8 mouse cellular contexts compared by ENCODE assay signal in the genomic region with DNA sequence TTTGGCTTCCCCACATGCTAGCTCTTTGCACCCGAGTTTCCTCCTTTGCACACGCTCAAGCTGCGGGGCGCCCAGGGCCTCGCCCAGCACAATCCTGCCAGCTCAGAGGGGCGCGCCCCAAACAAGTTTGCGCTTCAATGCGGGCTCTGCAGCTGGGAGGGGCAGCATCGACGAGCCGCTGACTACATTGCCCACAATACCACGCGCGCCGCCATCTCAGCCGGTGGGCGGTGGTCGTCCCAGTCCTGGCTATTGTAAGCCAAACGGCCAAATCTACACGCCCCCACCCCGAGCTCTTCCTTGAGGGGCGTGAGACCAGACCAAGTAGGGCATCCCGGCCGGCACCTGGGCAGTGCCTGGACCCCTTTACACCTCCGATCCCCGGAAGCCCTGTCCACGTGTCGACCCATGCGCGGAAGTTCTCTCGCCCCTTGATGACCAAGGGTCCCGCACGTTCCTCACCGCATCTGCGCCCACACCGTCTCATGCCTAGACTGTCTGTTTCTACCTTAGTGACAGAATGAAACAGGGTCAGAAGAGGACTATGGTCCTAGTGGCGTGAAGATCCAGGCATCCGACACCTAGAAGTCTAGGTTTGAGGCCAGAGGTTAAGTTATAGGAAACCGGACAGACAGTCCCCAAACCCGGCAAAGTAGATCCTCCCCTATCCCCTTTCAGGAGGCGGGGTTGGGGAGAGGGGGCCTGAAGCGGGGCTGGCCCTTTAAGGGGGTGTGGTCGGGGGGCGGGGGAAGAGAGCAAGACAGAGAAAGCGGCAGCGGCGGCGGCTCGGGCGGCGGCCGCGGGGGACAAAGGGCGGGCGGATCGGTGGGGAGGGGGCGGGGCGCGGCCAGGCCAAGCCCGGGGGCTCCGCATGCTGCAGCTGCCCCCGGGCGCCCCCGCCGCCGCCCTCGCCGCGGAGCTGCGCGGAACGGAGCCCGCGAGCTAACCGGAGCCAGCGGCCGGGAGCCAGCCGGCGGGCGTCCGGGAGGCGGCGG. TPM values are rescaled to one million over a fixed set of nuclear protein-coding genes. Genes with fewer than 3 reads are reported as not detected.
A peak's percentile ranks its signal among the peaks of the same experiment; 100 is the strongest.
DNase-seq lines count a peak whose midpoint lies in the region; ATAC-seq and TF ChIP-seq lines count a peak whose summit lies in the region.

Ppp1r14b (plus strand) TSS at position 758 of the 995 bp plus-strand sequence.

- peaks cover 9% of the 10 kb centered on the region for H3K36me3 ChIP-seq in forebrain, postnatal 0 days (ENCODE audit: insufficient read depth)

- peaks cover 12% of the 10 kb centered on the region for H3K4me1 ChIP-seq in forebrain, postnatal 0 days (ENCODE audit: insufficient read depth)

- DNase-seq in MEL-GATA-1-ER (ENCODE audit: extremely low read depth, low read depth) = peak; percentile 74
- DNase-seq in c-Kit-positive CD71-positive TER-119-positive erythroid progenitor cells, embryonic 14.5 days (ENCODE audit: low spot score) = peak; percentile 82
- peak; percentile 86 for DNase-seq in forebrain, postnatal 0 days
- DNase-seq in heart, postnatal 36 days = peak; percentile 75 to 84
- peak; percentile 74 for DNase-seq in layer of hippocampus, adult 9-11 months
- DNase-seq in lung, postnatal 14 days = peak; percentile 80
- peak; percentile 74 for DNase-seq in right cerebral cortex, adult 18-20 months
- DNase-seq in urinary bladder, postnatal 25 days (ENCODE audit: low spot score) = peak; percentile 79

- peak within 1 kb of the TSS; percentile 82 for H3K4me3 ChIP-seq in forebrain, postnatal 0 days (ENCODE audit: low read depth, low read length)

- peak within 1 kb of the TSS; percentile 80 for H3K9ac ChIP-seq in forebrain, postnatal 0 days

- peak; percentile 72 for ATAC-seq in forebrain, postnatal 0 days

- no peaks in the 10 kb centered on the region for H3K9me3 ChIP-seq in forebrain, postnatal 0 days (ENCODE audit: low read length)

- 0 out of 2 replicates have a peak, but pooled peaks have one; percentile 3 for TF ChIP-seq CTCF in forebrain, postnatal 0 days (IDR thresholded peaks at IDR 0.05; ENCODE audit: low read depth)

- H3K27ac ChIP-seq in forebrain, postnatal 0 days (ENCODE audit: low read depth, low read length) = peak within 1 kb of the TSS; percentile 85

- WGBS in forebrain, postnatal 0 days = under 1% methylated on average over 70 of the region's 84 CpGs

- no peaks in the 10 kb centered on the region for H3K27me3 ChIP-seq in forebrain, postnatal 0 days (ENCODE audit: insufficient read depth, low read length)

- peak within 1 kb of the TSS; percentile 75 for H3K4me2 ChIP-seq in forebrain, postnatal 0 days (ENCODE audit: low read depth)

- intact Hi-C loops in heart, postnatal 36 days (cut with DNase I) = loop anchor here (5.0 kb wide), 1 partner anchor 48 kb away; no protein-coding TSS in a partner anchor

RNA-seq across cellular contexts. Expression of gene Ppp1r14b, which starts in this region (rescaled TPM):
- total RNA-seq in forebrain, postnatal 0 days (2014; rRNA removed) = 226 and 269 TPM in 2 replicates
- 201 and 269 TPM in 2 replicates for polyA plus RNA-seq in forebrain, postnatal 0 days (2015; fragmentation: Nextera tagmentation; extraction: Ambion mirVana)
- 10 to 100 TPM; 77.3 to 95.8 TPM for total RNA-seq in heart, postnatal 36 days (2021)

Comparison
In these comparisons a context has a peak if more than half of its experiments do, and no peak if none do; other contexts are left out.
1. Peak in every context shown above with its lines: DNase-seq, ATAC-seq, H3K4me3 ChIP-seq and H3K27ac ChIP-seq.